Mouse (Mus musculus): Measurements from ENCODE around the gene Sept4.
A peak's percentile ranks its signal among the peaks of the same experiment; 100 is the strongest.

The Sept4 gene

GRCm38 (mm10) chr11:87578963-87579601 is 10.4 kb downstream of the Sept4 start:
- DNase-seq (ENCODE audit: low spot score in 2 of 2): peak in 1 of 2 experiments; percentile 42

GRCm38 (mm10) chr11:87579713-87580112 is 11.0 kb downstream of the Sept4 start:
- no peak for DNase-seq (ENCODE audit: low spot score in 2 of 2)

GRCm38 (mm10) chr11:87580543-87581085 is 11.9 kb downstream of the Sept4 start:
- DNase-seq (ENCODE audit: low spot score in 2 of 2): no peak

DNA sequence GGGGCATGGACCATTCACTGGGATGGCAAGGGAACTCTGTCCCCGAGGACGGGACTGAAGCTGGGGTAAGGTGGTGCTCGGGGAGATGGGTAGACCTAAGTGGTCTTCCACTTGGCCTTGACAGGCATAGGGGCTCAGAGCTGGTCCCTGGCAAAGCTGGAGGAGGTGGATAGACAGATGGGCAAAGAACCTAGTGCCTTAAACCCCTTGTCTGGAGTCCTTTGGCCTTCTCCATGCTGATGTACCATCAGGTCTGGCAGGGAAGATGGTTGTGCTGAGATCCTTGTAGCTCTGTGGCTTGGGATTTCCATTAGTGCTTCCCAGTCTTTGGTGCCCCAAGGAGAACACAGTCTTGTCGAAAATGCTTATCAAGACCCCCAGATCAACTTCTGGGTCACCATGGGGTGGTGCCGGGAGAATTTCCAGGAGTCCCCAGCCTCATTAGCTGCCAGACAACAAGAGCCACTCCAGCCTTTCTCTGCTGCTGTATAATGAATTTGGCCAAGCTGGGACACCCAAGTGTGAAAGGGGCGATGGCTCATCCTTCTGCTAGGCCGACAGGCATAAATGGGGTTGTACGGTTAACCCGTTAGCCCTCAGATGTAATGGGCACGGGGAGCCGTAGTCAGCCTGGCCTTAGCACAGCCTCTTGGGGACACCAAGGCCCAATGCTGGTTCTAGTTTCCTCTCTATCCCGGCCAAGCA is 12.6 kb downstream of the Sept4 start:
- no peak for DNase-seq (ENCODE audit: low spot score in 2 of 2)

DNA sequence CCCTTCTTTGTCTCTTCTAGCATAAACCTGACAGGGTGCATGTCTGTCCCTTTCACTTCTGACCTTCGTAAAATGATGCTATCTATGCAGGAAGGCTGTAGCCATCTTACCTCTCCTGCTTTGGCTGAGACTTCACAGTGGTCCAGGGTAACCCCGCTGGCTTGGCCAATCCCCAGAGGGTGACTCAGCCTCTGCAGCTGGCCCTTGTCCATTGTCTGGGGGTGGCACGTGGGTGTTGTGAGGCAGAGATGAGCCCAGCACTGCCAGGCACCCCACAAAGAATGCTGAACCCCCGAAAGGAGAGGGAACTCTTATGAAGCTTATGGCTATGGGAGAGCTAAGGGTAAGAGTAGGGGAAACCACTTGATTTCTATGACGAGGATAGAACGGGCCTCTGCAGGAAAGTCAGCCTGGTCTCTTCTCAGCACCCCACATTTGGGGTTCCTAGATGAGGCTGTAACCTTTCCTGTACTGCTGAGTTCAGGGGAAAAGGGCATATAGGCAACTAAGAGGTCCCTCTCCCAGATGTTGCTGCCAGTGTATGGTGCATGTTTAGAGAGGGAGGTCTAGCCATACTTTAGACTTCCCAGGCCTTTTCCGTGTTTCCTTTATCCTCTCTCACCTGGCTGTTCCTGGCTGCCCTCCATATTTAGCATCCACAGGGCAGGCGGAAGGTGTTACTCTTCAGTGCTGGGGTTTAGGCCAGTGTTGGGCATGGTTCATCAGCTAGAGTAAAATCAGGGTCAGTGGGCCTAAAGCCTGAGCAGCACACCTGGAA is 13.4 kb downstream of the Sept4 start:
- DNase-seq (ENCODE audit: low spot score in 2 of 2): no peak

DNA sequence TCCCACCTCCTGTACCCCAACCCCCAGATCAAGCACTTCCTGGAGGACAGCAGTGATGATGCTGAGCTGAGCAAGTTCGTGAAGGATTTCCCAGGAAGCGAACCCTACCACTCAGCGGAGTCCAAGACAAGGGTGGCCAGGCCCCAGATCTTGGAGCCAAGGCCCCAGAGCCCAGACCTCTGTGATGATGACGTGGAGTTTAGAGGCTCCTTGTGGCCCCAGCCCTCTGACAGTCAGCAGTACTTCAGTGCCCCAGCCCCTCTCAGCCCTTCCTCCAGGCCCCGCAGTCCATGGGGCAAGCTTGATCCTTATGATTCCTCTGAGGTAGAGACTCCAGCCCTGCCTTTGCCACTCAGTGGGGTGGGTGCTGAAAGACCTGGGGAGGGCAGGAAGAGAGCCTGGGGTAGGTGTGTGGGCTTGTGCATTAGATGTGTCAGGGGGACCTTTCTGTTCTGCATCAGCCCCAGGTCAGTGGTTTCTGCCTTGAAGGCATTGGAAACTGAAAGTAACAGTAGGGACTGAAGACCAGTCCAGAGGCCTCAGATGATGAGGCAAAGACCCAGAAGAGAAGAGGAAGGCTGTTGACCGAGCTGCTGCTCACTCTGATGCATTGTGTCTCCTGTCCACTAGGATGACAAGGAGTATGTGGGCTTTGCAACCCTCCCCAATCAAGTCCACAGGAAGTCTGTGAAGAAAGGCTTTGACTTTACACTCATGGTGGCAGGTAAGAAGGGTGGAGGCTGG is 14.8 kb downstream of the Sept4 start:
- no peak for DNase-seq (ENCODE audit: low spot score in 2 of 2)

DNA sequence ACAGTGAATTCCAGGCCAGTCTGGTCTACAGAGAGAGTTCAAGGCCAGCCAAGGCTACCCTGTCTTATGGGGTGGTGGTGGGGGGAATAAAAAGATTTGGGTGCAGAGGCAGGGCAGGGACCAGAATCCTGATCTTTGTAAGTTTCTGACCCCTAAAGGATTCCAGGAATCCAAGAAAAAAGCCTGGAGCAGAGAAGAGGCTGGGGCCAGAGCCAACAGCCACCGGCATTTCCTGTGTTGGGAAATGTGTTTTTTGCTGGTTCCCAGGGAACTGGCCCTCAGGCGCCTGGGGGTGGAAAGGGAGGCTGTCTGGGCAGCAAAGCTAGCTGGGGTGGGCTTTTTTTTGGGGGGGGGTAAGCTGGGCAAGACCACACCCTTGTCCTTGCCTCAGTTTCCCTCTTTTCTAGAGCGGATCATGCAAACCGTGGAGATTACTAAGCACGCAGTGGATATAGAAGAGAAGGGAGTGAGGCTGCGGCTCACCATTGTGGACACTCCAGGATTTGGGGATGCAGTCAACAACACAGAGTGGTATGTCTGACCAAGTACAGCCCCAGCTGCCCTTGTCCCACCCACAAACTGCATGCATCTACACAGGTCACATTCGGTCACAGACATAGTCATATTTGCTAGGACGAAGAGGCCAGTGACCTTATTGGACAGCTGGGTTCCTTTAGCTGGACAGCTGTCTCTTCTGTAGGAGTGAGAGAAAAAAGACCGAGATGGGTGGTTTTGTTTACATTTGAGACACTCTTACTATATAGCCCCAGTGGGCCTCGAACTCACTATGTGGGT is 16.2 kb downstream of the Sept4 start:
- no peak for DNase-seq (ENCODE audit: low spot score in 2 of 2)

- no peak for DNase-seq (ENCODE audit: low spot score in 2 of 2)
Measured at GRCm38 (mm10) chr11:87587211-87587874, 18.6 kb downstream of the Sept4 start.

DNA sequence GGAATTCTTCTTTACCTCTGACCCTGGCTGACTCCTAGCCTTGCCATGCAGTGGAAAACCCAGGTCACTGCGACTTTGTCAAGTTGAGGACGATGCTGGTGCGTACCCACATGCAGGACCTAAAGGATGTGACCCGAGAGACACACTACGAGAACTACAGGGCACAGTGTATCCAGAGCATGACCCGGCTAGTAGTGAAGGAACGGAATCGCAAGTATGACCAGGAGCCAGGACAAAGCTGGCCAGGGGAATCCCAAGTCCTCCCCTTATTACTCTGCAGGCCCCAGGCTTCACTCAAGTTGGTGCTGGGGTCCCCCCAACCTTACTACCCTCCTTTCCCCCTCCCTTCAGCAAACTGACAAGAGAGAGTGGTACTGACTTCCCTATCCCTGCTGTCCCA is 20.9 kb downstream of the Sept4 start:
- DNase-seq (ENCODE audit: low spot score in 2 of 2): no peak

- DNase-seq (ENCODE audit: low spot score in 2 of 2): peak in 1 of 2 experiments; percentile 53
Measured at GRCm38 (mm10) chr11:87590841-87591525, 22.3 kb downstream of the Sept4 start.

GRCm38 (mm10) chr11:87591526-87592353 is 23.0 kb downstream of the Sept4 start, which contains the start of gene Mtmr4:
Gene Mtmr4 (plus strand): TSS chr11:87592162.
- DNase-seq (ENCODE audit: low spot score in 2 of 2): peak; percentile 100

GRCm38 (mm10) chr11:87592354-87592695 is 23.6 kb downstream of the Sept4 start:
- DNase-seq (ENCODE audit: low spot score in 2 of 2): no peak

- DNase-seq (ENCODE audit: low spot score in 2 of 2): no peak
Measured at GRCm38 (mm10) chr11:87592713-87593598, 24.3 kb downstream of the Sept4 start.

GRCm38 (mm10) chr11:87595327-87595841 is 26.7 kb downstream of the Sept4 start:
- peak; percentile 90 to 91 for DNase-seq (ENCODE audit: low spot score in 2 of 2)

- DNase-seq (ENCODE audit: low spot score in 2 of 2): peak in 1 of 2 experiments; percentile 61
Measured at GRCm38 (mm10) chr11:87595976-87596375, 27.3 kb downstream of the Sept4 start.

- DNase-seq (ENCODE audit: low spot score in 2 of 2): no peak
Measured at GRCm38 (mm10) chr11:87596492-87596891, 27.8 kb downstream of the Sept4 start.

DNA sequence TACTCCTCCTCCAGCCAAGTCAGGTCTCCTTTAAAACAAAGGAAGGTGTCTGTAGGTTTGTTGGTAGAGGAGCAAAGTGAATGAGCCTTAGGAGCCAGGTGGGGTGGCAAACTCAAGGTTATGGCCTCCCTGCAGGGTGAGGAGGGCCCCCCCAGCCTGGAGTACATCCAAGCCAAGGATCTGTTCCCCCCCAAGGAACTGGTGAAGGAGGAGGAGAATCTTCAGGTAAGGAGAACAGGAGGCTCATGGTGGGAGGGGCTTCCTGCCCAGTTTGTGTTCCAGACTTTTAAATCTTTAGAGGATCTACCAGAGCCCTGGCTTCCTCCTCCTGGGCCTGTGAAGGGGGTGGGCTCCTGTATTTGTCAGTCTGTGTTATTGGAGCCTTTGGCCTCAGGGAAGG is 28.4 kb downstream of the Sept4 start:
- no peak for DNase-seq (ENCODE audit: low spot score in 2 of 2)

Data from right cerebral cortex, postnatal 10 days (tissue).